Mouse (Mus musculus) embryo, embryonic 10 days (tissue): ENCODE measurements around the gene Med12l.
A peak's percentile ranks its signal among the peaks of the same experiment; 100 is the strongest.
"Not testable (repeated sequence)": the region's sequence is repeated elsewhere in the genome, so short reads cannot be mapped to it uniquely, and the experiment has no call there.

Experiments
- DNase-seq: peaks from one replicate; pipeline ENCODE4 v3.0.0-alpha.2; 2015; ENCODE audit warnings: low spot score

Med12l gene

DNA sequence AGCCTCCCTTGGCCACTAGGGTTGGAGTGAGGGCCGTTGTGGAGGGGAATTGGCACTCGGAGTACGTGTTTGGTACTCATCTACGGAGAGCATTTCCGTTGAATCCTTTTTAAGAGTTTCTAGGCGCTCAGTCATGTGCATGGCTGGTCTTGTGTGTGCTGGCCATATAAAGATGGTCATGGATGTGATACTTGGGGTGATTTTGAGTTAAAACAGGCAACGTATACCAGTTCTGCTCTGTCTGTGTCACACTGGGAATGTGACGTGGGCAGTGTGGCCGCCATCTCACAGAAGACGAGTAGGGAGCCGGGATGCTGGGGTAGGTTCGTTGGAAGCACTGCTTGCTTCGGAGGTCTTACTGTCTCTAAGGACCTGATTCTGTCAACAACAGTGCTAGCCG, 17.3 kb downstream of the Med12l start:
- DNase-seq, result no peak

DNA sequence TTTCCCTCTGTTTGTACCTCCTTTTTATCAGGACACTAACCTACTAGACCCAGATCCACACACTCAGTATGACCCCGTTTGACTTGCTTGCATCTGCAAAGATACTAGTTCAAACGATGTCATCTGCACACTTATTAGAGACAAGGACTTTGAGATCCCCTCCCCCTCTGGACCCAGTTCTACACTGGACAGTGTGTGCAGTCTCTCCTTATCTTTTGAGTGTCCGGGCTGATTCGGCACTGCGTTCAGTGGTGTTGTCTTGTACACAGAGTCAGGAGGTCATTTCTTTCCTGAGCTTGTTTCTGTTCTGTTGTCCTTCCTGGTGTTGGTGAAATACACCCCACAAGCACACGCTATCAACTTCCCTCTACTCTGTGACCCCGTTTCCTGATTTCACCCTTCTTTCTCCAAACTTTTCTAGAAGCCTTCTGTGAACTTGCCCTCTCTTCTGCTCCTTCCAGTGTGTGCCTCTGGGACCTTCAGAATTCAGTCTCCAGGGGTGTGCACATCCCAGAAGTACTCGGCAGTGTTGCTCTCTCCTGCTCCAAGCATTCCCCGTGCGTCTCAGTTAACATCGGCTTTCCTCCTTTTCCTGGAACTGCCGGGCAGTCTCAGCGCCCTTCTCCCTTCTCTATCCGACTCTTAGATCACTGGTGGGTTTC, 19.0 kb downstream of the Med12l start:
- DNase-seq, result no peak

DNA sequence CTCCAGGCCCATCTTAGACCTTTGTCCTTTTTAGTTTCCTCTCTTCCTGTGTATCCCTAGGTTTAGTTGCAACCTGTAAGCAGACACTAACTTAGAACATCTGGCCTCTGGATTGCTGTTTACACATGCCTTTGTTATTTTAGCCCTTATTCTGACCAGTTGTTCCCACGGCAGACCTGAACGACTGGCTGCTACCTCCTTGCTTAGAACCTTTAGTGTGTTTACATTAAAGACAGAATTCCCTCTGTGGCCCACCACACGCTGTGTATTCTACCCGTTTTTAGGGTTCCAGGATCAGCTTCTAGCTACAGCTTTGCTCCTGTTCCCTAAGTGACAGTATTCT, 19.5 kb downstream of the Med12l start:
- DNase-seq, result no peak

DNA sequence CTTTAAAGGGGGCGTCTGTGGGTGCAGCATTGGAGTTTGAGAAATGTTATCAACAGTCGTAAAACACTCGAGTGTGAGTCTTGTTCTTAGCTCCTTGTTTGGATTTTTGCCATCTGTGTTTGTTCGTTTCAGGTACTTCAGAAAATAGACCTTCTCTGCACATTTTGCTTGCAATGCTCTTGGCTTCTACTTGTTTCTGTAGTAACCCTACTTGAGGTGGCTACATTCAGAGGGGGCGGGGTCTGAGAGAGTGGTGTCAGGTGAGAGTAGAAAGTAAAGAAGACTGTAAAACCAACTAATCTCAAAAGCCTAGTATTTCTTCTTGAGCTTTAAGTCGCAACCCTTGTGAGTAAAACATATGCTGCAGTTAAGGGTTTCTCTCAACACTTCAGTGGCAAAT, 23.1 kb downstream of the Med12l start:
- no peak for DNase-seq

DNA sequence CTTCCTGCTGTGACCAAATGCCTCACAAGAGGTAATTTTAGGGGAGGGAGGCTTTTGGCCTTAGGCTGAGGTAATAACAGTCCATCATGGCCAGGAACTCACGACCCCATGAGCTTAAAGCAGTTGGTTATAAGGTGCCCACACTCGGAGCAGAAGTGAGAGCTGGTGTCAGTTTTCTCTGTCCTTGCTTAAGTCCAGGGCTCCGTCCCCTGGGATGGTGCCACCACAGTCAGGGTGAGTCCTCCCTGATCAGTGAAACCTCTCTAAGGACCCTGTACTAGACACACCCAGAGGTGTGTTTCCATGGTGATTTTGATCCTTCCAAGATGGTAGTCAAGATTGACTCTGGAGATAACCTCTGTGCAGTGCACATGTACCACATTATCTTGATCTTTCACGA, 25.4 kb downstream of the Med12l start:
- no peak for DNase-seq

DNA sequence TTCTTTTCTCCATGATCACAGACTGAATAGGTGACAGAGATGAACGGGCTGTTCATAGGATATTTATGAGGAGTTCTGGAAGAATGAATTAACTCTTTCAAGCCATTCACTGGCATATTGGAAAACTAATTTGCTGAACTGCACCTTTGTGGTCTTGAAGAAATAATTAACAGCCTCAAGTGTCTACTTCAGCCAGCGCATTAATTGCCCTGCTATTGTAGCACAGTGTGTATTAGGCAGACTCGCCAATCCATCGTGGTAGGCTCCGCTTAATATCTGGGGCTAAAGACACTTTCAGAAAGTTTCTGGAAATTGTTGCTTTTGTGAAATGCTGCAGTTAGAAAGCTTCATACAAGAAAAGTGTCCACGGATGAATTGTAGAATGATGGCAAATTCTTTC, 35.9 kb downstream of the Med12l start:
- no peak for DNase-seq

DNA sequence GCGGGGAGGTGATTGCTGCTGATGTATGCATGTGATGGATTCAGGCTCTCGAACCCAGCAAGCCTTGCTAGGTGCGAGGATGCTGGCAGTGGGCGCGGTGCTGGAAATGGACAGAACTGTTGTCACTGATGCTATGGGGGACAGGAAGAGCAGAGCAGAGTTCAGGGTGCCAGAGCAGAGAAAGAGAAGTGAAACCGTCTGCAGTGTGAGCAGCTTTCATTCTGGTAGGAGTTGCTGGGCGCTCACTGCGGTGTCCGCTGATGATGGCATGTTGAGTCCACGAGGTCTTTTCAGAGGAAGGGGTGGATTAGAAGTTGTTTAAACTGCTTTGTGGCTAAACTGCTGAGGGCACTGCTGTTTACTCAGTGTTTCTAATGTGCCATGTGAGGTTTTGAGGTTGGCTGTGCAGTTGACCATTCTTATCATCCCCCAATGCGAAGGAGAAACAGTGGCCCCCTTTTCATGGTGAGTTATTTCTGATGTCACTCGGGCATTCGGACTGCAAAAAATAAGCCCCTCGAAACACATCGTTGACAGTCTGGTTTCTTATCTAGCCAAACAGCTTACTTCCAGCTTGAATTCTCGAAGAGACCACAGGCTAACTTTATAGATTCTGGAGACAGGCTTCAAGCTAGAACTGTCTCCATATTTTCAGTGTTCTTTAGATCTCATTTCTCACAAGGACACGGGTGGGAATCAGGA, 49.4 kb downstream of the Med12l start:
- DNase-seq, result no peak

DNA sequence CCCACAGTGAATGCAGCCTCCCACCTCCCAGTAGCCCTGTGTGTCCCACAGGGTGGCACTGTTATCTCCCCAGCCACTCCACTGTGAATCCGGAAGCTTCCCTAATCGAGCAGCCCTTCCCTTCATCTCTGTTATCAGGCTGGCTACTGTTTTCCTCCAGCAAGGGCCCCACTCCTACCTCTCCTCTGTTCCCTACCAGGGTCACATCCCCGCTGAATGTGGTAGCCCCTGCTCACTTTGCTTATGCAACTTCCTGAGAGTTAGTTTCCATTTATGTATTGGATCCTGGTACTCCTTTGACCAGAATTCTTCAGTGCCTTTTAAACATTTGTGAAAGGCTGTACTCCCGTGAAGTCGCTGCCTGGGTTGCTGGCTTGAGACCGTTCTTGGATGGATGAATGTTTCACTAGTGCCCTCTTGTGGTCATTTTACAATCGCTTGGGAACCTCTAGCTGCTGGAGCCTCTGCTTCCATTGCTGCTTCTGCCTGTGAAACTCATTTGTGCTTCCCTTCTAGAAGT, 53.5 kb downstream of the Med12l start:
- peak; percentile 90 for DNase-seq

DNA sequence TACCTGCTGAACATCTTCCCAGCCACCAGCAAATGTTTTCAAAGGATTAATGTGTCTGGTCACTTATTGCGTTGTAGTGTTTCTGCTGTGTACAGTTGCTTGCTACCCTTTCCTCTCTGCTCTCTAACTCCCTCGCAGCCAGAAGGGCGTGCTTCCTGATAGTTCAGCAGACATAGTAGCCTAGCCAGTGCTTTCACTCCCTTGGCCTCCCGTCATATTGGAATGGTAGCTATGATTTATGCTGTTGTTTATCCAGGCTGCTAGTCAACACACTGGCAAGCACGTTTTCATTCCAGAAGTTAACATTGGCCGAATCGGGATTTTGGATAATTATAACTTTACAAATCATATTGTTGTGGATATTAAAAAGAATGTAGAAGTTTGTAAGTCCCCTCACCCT, 54.5 kb downstream of the Med12l start:
- no peak for DNase-seq

DNA sequence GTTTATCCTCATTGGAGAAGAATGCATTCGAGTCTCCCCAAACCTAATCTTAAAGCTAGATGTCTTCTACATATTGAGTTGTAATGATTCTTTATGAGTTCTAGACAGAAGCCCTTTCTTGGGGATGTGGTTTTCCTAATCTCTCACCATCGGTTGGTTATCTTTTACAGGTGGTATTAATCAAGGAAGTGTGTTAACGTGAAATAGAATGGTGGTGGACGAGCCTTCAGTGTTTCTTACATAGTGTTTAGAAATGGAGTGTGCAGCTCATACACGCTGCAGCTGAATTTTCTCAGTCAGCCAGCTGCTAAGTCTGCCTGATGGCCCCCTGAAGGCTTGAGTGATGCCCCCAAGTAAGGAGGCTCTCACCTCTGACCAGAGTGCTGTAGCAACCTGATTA, 56.5 kb downstream of the Med12l start:
- DNase-seq, result no peak

DNA sequence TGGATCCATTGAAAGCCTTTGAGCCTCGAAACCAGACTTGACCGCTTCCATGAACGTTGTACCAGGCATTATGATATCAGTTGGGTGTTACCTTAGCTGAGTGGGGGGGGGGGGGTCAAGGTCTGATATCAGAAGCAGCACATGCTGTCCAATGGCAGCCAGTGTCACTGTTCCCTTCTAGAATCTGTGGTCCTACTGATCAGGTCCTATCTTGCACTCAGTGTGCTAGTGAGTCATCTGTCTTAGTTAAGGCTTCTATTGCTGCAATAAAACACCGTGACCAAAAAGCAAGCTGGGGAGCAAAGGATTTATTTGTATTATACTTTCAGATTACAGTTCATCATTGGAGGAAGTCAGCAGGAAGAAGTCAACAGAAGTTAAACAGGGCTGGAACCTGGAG, 57.8 kb downstream of the Med12l start:
- DNase-seq, result no peak

DNA sequence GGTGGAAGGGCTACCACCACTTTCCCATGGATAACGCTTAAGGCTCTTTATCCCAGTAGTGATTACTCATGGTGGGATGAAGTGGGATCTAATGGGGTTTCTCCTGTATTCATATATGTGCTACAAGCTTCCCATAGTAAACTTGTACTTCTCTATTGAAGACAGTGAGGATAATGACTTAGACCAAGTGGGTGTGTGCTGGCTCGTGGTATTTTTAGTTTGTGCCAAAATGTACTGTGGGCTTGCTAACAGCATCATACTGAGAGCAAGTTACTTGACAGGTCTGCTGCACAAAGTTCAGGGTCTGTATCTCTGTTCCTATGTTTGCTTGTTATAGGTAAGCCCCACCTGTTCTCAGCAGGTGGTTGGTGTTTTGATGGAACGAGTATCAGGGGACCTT, 60.3 kb downstream of the Med12l start:
- no peak for DNase-seq

DNA sequence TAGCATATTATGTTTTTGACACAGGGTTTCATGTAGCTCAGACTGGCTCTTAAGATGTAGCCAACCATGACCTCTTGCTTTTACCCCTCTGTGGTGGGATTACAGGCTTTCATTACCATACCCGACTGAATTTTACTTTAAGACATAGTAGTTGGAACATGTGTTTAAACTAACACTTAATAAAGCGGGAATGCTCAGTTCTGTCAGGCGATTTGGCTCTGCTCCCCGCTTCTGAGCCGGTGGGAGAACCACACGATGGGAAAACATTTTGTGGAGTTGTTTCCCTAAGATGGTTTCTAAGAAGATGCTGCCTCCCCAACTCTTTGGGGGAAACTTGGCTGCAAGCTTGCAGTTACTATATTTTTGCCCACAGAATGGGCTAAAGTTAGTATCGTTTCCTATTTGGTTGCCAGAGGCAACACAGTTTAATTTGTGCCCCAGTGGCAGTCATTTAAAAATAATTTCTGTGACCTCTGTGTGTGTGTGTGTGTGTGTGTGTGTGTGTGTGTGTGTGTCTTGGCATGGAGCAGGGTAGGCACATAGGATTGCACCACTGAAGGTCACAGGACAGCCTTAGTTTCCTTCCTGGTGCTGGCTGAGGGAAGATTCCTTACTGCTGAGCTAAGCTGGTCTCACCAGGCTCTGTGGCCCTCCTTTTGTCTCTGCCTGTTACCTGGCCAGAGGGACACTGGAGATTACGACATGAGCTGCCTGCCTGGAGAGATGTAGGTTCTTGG, 61.1 kb downstream of the Med12l start:
- no peak for DNase-seq

DNA sequence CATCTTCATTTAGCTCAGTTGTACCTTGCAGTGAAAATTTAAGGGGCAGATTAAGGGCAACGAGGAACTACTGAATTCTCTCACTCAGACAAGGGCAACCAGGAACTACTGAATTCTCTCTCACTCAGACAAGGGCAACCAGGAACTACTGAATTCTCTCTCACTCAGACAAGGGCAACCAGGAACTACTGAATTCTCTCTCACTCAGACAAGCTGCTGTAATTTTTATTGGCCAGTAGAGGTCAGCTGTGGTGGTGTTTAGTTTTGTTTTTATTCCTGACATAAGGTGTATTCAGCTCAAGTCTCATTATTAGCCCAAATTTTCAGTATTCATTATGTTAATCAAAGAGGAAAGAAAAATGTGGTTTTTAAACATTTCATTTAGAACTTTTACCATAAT, 63.4 kb downstream of the Med12l start:
- DNase-seq, result not testable (repeated sequence)

DNA sequence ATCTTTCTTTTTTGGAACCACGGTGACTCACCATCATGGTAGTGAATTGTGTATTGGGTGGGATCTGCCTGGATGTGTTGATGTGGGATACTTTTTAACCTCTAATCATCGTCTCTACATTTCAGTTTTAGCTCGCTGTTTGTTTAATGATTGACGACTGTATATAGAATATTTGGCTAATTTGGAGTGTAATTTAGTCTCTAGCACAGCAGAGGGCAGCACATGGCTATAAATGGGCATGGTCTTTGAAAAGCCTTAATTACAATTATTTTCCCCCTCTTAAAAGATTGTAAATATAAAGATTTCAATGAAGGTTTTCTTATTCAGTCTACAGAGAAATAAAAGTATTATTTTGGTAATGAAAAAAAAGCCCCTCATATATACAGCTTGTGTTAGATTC, 71.7 kb downstream of the Med12l start:
- no peak for DNase-seq

DNA sequence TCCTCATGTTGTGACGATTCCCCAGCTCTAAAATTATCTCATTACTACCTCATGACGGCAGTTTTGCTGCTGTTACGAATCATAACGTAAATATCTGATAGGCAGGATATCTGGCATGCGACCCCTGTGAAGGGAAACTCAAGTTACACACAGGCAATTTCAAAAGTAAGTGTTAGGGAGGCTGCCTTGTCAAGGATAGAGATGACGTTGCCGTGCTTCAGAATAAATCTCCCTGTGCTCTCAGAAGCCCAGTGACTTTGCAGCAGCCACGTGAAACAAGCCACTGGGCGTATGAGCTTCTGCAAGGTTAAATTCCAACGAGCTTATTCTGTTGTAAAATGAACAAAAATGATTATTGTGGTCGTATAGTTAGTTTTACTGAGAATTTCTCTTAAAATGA, 73.0 kb downstream of the Med12l start:
- no peak for DNase-seq

DNA sequence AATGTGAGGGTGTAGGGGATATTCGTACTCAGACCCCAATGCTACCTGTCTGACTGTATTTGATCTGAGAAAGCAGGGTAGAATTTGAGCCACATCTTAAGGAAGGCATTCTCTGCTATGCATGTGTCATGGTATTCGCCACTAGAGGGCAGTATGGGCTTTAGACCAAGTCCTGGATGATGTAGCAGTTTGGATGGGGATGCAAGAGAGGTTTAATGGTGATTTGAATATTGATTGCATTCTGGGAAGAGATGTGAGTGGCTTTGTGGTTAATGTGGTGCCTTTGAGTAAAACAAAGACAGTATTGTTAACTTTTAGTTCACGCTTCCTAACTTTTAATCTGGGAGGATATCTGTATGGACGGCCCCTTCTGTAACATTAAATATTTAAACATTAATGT, 73.7 kb downstream of the Med12l start:
- DNase-seq, result peak; percentile 89

DNA sequence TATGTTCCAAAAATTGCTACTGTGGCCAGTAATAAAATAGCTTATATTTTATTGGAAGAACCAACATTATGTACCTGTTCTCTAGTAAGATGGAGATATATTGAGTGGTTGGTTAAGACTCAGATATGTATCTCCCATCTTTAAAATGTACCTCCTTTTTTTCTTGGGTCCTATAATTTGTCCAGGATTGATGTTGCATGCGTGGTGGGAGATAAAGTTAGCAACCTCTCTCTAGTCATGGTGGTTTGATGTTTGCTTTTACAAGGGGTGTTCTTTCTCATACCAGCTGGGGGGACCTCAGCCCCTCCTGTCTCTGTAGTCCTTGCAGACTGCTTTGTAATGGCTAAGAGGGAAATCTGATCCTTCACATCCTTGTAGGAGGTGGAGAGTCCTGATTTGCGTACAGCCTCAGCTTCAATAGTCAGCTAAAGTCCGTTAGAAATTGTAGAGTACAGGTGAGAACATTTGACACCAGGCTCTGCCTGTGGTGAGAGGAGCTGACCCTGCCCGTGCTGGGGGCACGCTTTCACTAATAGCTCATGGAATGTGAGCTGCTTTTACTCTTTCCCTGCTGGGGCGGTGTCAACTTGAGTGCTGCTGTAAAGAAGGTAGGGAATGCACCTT, 74.8 kb downstream of the Med12l start:
- DNase-seq, result peak; percentile 45

DNA sequence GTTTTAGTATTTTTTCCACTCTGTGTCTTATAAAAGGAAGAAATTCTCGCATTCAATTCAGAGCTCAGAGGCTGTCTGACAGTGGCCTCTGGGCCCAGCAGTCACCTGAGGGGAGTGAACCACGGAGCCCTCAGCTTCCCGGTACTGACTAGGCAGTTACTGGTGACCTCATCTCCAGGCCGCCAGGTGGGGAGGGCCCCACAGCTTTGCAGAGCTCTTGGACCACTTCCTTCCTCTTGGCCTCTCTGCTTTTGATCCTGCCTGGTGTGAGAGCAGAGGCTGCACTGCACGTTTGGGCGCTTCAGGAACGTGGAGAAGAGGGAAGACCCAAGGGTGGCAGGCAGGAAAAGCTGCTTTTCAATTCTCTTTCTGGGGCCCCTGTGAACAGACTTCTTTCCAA, 75.3 kb downstream of the Med12l start:
- DNase-seq, result peak; percentile 47

DNA sequence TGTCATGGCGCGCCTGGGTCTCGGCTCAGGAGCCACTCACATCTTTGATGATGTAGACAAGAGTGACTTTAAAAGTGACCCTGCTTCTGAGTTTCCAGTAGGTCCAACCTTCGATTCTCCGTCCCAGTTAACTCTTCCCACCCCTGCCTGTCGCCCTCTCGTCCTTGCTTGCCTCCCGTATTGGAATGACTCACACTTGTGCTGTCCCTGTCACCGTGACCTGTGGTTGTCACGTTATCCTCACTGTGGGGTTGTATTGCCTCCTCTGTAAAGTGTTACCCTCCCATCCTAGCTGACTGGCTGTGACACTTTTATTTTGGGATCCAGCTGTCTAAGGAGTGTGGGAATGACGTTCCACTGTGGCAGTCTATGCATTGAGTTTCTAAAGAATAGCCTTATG, 87.1 kb downstream of the Med12l start:
- DNase-seq, result no peak

DNA sequence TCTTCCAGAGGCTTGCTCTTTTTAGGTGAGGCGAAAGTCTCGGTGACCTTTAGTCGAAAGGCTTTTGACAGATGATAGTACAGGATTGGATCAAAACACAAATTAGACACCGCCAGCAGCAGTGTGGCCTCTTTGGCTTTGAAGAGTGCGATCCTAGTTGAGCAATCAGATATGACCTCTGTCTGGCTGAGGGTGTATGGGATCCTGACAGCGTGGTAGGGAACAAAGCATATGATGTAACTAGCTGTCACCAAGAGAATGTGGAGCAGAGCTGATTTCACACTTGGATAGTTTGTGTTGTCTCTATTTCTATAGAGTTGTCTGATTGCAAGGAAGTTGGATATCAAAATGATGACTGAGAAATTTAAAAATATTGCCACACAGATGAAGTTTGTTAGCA, 91.8 kb downstream of the Med12l start:
- DNase-seq, result peak; percentile 9

DNA sequence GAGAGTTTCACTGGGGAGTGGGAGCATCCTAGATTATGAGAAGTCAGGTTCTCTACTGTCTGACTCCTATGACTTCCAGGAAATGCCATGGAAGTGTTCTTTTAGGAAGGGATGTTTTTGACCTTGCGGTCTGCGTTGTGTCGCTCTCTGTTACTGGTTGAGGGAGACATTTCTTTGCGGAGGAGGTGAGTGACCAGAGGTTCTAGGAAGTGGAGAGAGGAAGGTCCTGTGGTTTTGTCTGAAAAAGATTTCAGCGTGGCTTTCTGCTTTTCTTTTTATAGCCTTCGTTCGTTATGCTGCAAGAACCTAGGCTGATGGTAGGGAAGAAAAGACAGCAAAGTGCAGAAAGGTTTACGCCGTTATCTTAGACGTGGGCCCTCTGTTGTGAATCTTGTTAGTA, 92.9 kb downstream of the Med12l start:
- DNase-seq, result no peak
